Mouse (Mus musculus) C2C12 (cell line): Measurements from ENCODE around the gene Jpt2. TPM values are rescaled to one million over a fixed set of nuclear protein-coding genes. Genes with fewer than 3 reads are reported as not detected.

Experiments used
- H3K27me3 ChIP-seq: one replicate; pipeline ENCODE4 v1.6.1; 2011; ENCODE audit not compliant: control insufficient read depth, insufficient read depth, insufficient read length
- H3K36me3 ChIP-seq: one replicate; pipeline ENCODE4 v1.6.1; 2011; ENCODE audit not compliant: control insufficient read depth, insufficient read depth
- H3K4me3 ChIP-seq: one replicate; pipeline ENCODE4 v1.5.1; 2011; ENCODE audit warnings: mild to moderate bottlenecking, control low read depth; ENCODE audit not compliant: poor library complexity, insufficient read depth, severe bottlenecking
- H3K79me2 ChIP-seq: one replicate; pipeline ENCODE4 v1.6.1; 2011; ENCODE audit not compliant: control insufficient read depth, insufficient read depth
- H3K79me3 ChIP-seq: one replicate; pipeline ENCODE4 v1.6.1; 2011; ENCODE audit warnings: low read depth, control low read depth
- H3ac ChIP-seq: one replicate; pipeline ENCODE3; 2011; ENCODE audit warnings: low read depth; ENCODE audit not compliant: control insufficient read depth, insufficient read length
- CEBPB ChIP-seq: IDR thresholded peaks from one replicate; pipeline ENCODE4 v1.6.1; 2011; ENCODE audit warnings: low read depth, mild to moderate bottlenecking, control low read depth, moderate library complexity
- CTCF ChIP-seq: IDR thresholded peaks from one replicate; pipeline ENCODE4 v1.5.1; 2011; ENCODE audit not compliant: control insufficient read depth, insufficient read depth, insufficient read length
- FOSL1 ChIP-seq: IDR thresholded peaks from one replicate; pipeline ENCODE4 v1.8.0; 2011; ENCODE audit warnings: mild to moderate bottlenecking, low read length; ENCODE audit not compliant: poor library complexity, insufficient read depth, severe bottlenecking
- MAX ChIP-seq: IDR thresholded peaks from one replicate; pipeline ENCODE4 v1.6.1; 2011; ENCODE audit warnings: mild to moderate bottlenecking, control low read depth
- MYOD1 ChIP-seq: IDR thresholded peaks from one replicate; pipeline ENCODE4 v1.6.1; 2011; ENCODE audit warnings: low read depth; ENCODE audit not compliant: control insufficient read depth, insufficient read length
- MYOG ChIP-seq: IDR thresholded peaks from one replicate; pipeline ENCODE4 v1.6.1; 2011; ENCODE audit not compliant: control insufficient read depth, insufficient read length; ENCODE audit errors: extremely low read depth
- USF1 ChIP-seq: IDR thresholded peaks from one replicate; pipeline ENCODE4 v1.6.1; 2011; ENCODE audit warnings: low read depth, mild to moderate bottlenecking, control low read depth, moderate library complexity
- long read RNA-seq, 2 experiments: library from polyadenylated mRNA; unstranded; transcript quantifications; one replicate each; pipeline ENCODE4 v2.0.0; 2019 to 2020
- polyA plus RNA-seq: library from polyadenylated mRNA; unstranded; fragments of >200 nt; fragmentation: generic; extraction: Trizol; gene quantifications from one replicate; pipeline ENCODE4 v1.2.1, GENCODE M21; 2012; ENCODE audit warnings: missing spikeins

The Jpt2 gene
- polyA plus RNA-seq: 57.4 TPM
- long read RNA-seq, experiment 1, transcript Jpt2-201 (5 exons, 2,672 nt): major isoform, 91 of 101 reads
- long read RNA-seq, experiment 1, partial matches to known transcripts: 4 of 101 reads
- long read RNA-seq, experiment 1, other reads (novel, unspliced or antisense): 6 of 101 reads
- long read RNA-seq, experiment 2, transcript Jpt2-201 (5 exons, 2,672 nt): major isoform, 1,164 of 1,289 reads
- long read RNA-seq, experiment 2, partial matches to known transcripts: 13 of 1,289 reads
- long read RNA-seq, experiment 2, other reads (novel, unspliced or antisense): 108 of 1,289 reads

- Histone ChIP-seq H3K4me3 (peak within 1 kb of the TSS; percentile 83), H3K79me2 (peaks cover 50% of the 10 kb centered on the region), H3ac (peak within 1 kb of the TSS; percentile 97), H3K27me3 (no peaks in the 10 kb centered on the region), H3K36me3 (peaks cover 43% of the 10 kb centered on the region), H3K79me3 (peaks cover 23% of the 10 kb centered on the region)
- TF ChIP-seq MYOG (no peak), MAX (peak; percentile 24)
Observed at GRCm38 (mm10) chr17:24960135-24960851, at the start of gene Jpt2. TSS of gene Jpt2 (minus strand) at chr17:24960689.

GRCm38 (mm10) chr17:25007480-25007879, 47.0 kb upstream of the Jpt2 start:
- Histone ChIP-seq H3K27me3 (no peaks in the 10 kb centered on the region), H3K79me3 (peaks cover 64% of the 10 kb centered on the region), H3ac (no peak overlapping the region), H3K36me3 (peaks cover 54% of the 10 kb centered on the region), H3K4me3 (no peak overlapping the region), H3K79me2 (peaks cover 93% of the 10 kb centered on the region)
- TF ChIP-seq MYOG: no peak
- TF ChIP-seq USF1: no peak
- TF ChIP-seq MYOD1: no peak
- no peak for TF ChIP-seq FOSL1
- TF ChIP-seq CEBPB: no peak
- no peak for TF ChIP-seq CTCF
- TF ChIP-seq MAX: no peak

- H3K36me3 ChIP-seq: peaks cover 42% of the 10 kb centered on the region
- TF ChIP-seq MYOD1 (no peak), MAX (no peak), USF1 (no peak), FOSL1 (no peak), CTCF (no peak), MYOG (no peak), CEBPB (no peak)
- H3ac ChIP-seq: no peak overlapping the region
- no peaks in the 10 kb centered on the region for H3K27me3 ChIP-seq
- no peak overlapping the region for H3K4me3 ChIP-seq
- H3K79me3 ChIP-seq: peaks cover 51% of the 10 kb centered on the region
- H3K79me2 ChIP-seq: peaks cover 70% of the 10 kb centered on the region
Observed at GRCm38 (mm10) chr17:25005102-25005501, 44.6 kb upstream of the Jpt2 start.

GRCm38 (mm10) chr17:24994721-24995120, 34.2 kb upstream of the Jpt2 start:
- no peak for TF ChIP-seq USF1
- TF ChIP-seq MYOD1: no peak
- TF ChIP-seq FOSL1: no peak
- no peak for TF ChIP-seq MAX
- no peak for TF ChIP-seq CTCF
- TF ChIP-seq CEBPB: no peak
- no peak for TF ChIP-seq MYOG
- Histone ChIP-seq H3ac (no peak overlapping the region), H3K79me2 (no peaks in the 10 kb centered on the region), H3K4me3 (no peak overlapping the region), H3K36me3 (peaks cover 69% of the 10 kb centered on the region), H3K27me3 (no peaks in the 10 kb centered on the region), H3K79me3 (no peaks in the 10 kb centered on the region)

GRCm38 (mm10) chr17:24987221-24987620, 26.7 kb upstream of the Jpt2 start:
- Histone ChIP-seq H3K79me2 (peaks cover 6% of the 10 kb centered on the region), H3K4me3 (no peak overlapping the region), H3K79me3 (no peaks in the 10 kb centered on the region), H3ac (no peak overlapping the region), H3K36me3 (peaks cover 86% of the 10 kb centered on the region), H3K27me3 (no peaks in the 10 kb centered on the region)
- TF ChIP-seq MYOD1 (no peak), USF1 (no peak), FOSL1 (no peak), CTCF (no peak), MAX (no peak), CEBPB (no peak), MYOG (no peak)
